Mouse (Mus musculus) liver, postnatal 0 days (tissue): ENCODE results near the gene Haus3. TPM values are rescaled to one million over a fixed set of nuclear protein-coding genes. Genes with fewer than 3 reads are reported as not detected.
A peak's percentile ranks its signal among the peaks of the same experiment; 100 is the strongest.

Source experiments
- ATAC-seq: fragments of 200-750 bp; cut with Nextera tagmentation; 2 replicates; pipeline ENCODE4 v1.8.0; 2017; ENCODE audit warnings: mild to moderate bottlenecking, moderate library complexity
- DNase-seq: peaks from one replicate; pipeline ENCODE4 v3.0.0-alpha.2; 2016
- H3K27ac ChIP-seq: fragments of 300-500 bp; sonication (generic); 2 replicates; pipeline ENCODE4 v1.5.1; 2014; ENCODE audit warnings: antibody characterized with exemption, moderate library complexity, mild to moderate bottlenecking, low read depth
- H3K27me3 ChIP-seq: fragments of 300-500 bp; sonication (generic); 2 replicates; pipeline ENCODE4 v1.6.1; 2014; ENCODE audit warnings: low read length, control low read depth, mixed read lengths; ENCODE audit not compliant: insufficient read depth
- H3K36me3 ChIP-seq: fragments of 300-500 bp; sonication (generic); replicated peaks from 2 replicates; pipeline ENCODE4 v1.6.1; 2014; ENCODE audit warnings: mild to moderate bottlenecking, control low read depth, low read length, moderate library complexity, mixed read lengths; ENCODE audit not compliant: insufficient read depth
- H3K4me1 ChIP-seq: fragments of 300-500 bp; sonication (generic); 2 replicates; pipeline ENCODE4 v1.6.1; 2014; ENCODE audit warnings: antibody characterized with exemption, mild to moderate bottlenecking, control low read depth; ENCODE audit not compliant: insufficient read depth
- H3K4me2 ChIP-seq: fragments of 300-500 bp; sonication (generic); 2 replicates; pipeline ENCODE4 v1.6.1; 2014; ENCODE audit warnings: low read depth, mild to moderate bottlenecking, low read length, moderate library complexity, mixed read lengths
- H3K4me3 ChIP-seq: fragments of 300-500 bp; sonication (generic); 2 replicates; pipeline ENCODE4 v1.5.1; 2014; ENCODE audit warnings: low read depth, low read length
- H3K9ac ChIP-seq: fragments of 300-500 bp; sonication (generic); replicated peaks from 2 replicates; pipeline ENCODE4 v1.6.1; 2014; ENCODE audit warnings: mild to moderate bottlenecking, moderate library complexity
- H3K9me3 ChIP-seq: fragments of 300-500 bp; sonication (generic); 2 replicates; pipeline ENCODE4 v1.6.1; 2016; ENCODE audit warnings: mild to moderate bottlenecking, control low read depth, low read length, mixed read lengths
- CTCF ChIP-seq: sonication (generic); IDR thresholded peaks from 2 replicates; pipeline ENCODE4 v1.5.1; 2016; ENCODE audit warnings: antibody characterized with exemption, low read depth
- EP300 ChIP-seq: IDR thresholded peaks from 2 replicates; pipeline ENCODE4 v1.6.1; 2016; ENCODE audit warnings: antibody characterized with exemption, low read depth, mild to moderate bottlenecking
- WGBS: fragments of 180-500 bp; shearing (Covaris S2); extraction: QIAGEN DNeasy Blood & Tissue Kit; methylation state at CpG from one replicate; pipeline ENCODE4 v1.1.7; 2014; ENCODE audit not compliant: insufficient replicate concordance; 5-methylcytosine and 5-hydroxymethylcytosine counted together
- polyA plus RNA-seq: library from polyadenylated mRNA; unstranded; fragments of >200 nt; fragmentation: Nextera tagmentation; extraction: Ambion mirVana; gene quantifications from 2 replicates; pipeline ENCODE4 v1.2.1, GENCODE M21; 2015

Haus3 gene
- polyA plus RNA-seq, 1 experiment from 2014 or later = 14.0 TPM

- H3K27ac ChIP-seq = no peak overlapping the region
- H3K4me3 ChIP-seq = peak overlapping the region; percentile 81
- no peaks in the 10 kb centered on the region for H3K9me3 ChIP-seq
- peaks cover 15% of the 10 kb centered on the region for H3K36me3 ChIP-seq
- TF ChIP-seq EP300 (no peak), CTCF (no peak)
- H3K9ac ChIP-seq = 0 out of 2 replicates have a peak overlapping the region, but pooled peaks have one; percentile 16
- H3K27me3 ChIP-seq = no peaks in the 10 kb centered on the region
- 77% methylated on average over 4 of the region's 4 CpGs for WGBS
- H3K4me1 ChIP-seq = peaks cover 19% of the 10 kb centered on the region
- ATAC-seq = no peak
- DNase-seq = no peak
- H3K4me2 ChIP-seq = peak overlapping the region; percentile 83
Measured at GRCm38 (mm10) chr5:34167857-34168256, 1.5 kb downstream of the Haus3 start.

- Histone ChIP-seq H3K27me3 (no peaks in the 10 kb centered on the region), H3K4me3 (peak overlapping the region; percentile 17), H3K4me1 (peaks cover 16% of the 10 kb centered on the region), H3K4me2 (peak overlapping the region; percentile 47), H3K27ac (no peak overlapping the region), H3K9me3 (no peaks in the 10 kb centered on the region), H3K9ac (no peak overlapping the region), H3K36me3 (peaks cover 19% of the 10 kb centered on the region)
- ATAC-seq (no peak), DNase-seq (no peak)
- TF ChIP-seq EP300 (no peak), CTCF (no peak)
- 37% methylated on average over 4 of the region's 4 CpGs for WGBS
Measured at GRCm38 (mm10) chr5:34165793-34166192, 3.5 kb downstream of the Haus3 start.

- Histone ChIP-seq H3K36me3 (peaks cover 3% of the 10 kb centered on the region; the same call in 1 of the 2 replicates), H3K27me3 (no peaks in the 10 kb centered on the region), H3K4me2 (no peak overlapping the region), H3K4me3 (no peak overlapping the region), H3K4me1 (no peaks in the 10 kb centered on the region), H3K9ac (no peak overlapping the region), H3K9me3 (no peaks in the 10 kb centered on the region), H3K27ac (no peak overlapping the region)
- no peak for DNase-seq
- TF ChIP-seq EP300 = no peak
- no peak for TF ChIP-seq CTCF
- no peak for ATAC-seq
Measured at GRCm38 (mm10) chr5:34148476-34148875, 20.9 kb downstream of the Haus3 start.

DNA sequence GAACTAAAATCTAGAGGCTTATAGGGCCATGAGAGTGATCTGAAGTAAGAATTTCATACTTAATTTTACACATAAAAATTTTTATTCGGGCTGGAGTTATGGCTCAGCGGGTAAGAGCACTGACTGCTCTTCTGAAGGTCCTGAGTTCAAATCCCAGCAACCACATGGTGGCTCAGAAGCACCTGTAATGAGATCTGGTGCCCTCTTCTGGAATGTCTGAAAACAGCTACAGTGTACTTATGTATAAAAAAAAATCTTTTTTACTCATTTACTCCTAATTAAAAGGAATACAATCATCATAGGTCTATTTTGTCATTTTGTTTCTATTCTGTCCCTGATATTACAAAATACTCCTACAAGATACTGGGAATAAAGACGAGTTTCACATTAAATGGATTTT is 21.8 kb downstream of the Haus3 start:
- TF ChIP-seq CTCF (peak; percentile 28; the same call in 1 of the 2 replicates), EP300 (no peak)
- H3K36me3 ChIP-seq = no peaks in the 10 kb centered on the region
- H3K27me3 ChIP-seq = no peaks in the 10 kb centered on the region
- no peak overlapping the region for H3K27ac ChIP-seq
- no peak overlapping the region for H3K9ac ChIP-seq
- H3K4me2 ChIP-seq = no peak overlapping the region
- DNase-seq (no peak), ATAC-seq (no peak)
- no peak overlapping the region for H3K4me3 ChIP-seq
- H3K4me1 ChIP-seq = no peaks in the 10 kb centered on the region
- 91% methylated on average over 3 of the region's 3 CpGs for WGBS
- H3K9me3 ChIP-seq = no peaks in the 10 kb centered on the region

DNA sequence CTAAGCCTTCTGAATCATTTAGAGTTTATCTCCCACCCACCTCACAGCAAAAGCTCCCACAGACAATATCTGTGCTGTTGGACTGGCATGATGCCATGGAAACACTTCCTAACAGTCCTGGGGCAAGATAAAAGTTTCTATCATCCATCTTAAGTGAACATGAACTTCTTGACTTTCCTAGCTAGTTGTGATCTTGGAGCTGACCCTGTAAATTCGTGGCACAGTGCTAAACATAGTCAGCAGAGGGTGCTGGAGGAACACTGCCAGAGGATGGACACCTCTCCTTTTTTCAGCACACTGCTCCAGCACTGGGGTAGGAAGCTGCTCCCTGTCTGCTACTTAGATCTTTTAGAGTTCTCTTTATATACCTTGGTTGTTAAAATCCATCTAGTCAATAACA is 29.6 kb downstream of the Haus3 start:
- no peak overlapping the region for H3K9ac ChIP-seq
- no peaks in the 10 kb centered on the region for H3K27me3 ChIP-seq
- TF ChIP-seq CTCF (peak; percentile 77), EP300 (no peak)
- no peak overlapping the region for H3K4me2 ChIP-seq
- ATAC-seq (no peak), DNase-seq (peak; percentile 21)
- H3K9me3 ChIP-seq = no peaks in the 10 kb centered on the region
- no peaks in the 10 kb centered on the region for H3K4me1 ChIP-seq
- no peaks in the 10 kb centered on the region for H3K36me3 ChIP-seq
- no peak overlapping the region for H3K4me3 ChIP-seq
- H3K27ac ChIP-seq = no peak overlapping the region
- WGBS = 7% methylated on average over 1 of the region's 1 CpGs

DNA sequence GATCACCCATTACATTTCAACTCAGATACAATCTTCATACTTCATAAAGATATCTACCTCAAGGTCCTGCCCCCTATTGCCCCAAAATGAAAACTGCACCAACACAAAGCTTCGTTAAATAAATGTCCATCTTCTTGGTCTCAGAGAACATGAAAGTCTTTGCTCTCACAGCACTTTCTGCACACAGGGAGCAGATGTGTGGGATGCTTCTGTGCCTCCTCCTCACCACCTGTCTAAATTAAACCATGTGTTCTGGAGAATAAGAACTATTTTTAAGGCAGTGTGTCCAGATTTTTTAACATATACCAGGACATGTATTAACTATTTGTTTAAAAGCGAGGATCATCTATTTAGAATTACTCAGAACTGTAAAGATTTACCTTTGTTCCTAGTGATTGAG is 36.6 kb downstream of the Haus3 start:
- ATAC-seq = no peak
- Histone ChIP-seq H3K36me3 (no peaks in the 10 kb centered on the region), H3K27me3 (no peaks in the 10 kb centered on the region), H3K4me2 (no peak overlapping the region), H3K4me3 (no peak overlapping the region), H3K9ac (no peak overlapping the region), H3K27ac (no peak overlapping the region), H3K9me3 (no peaks in the 10 kb centered on the region), H3K4me1 (no peaks in the 10 kb centered on the region)
- no peak for DNase-seq
- TF ChIP-seq EP300 = no peak
- no peak for TF ChIP-seq CTCF
- WGBS = 74% methylated on average over 2 of the region's 2 CpGs

GRCm38 (mm10) chr5:34124131-34124530 is 45.2 kb downstream of the Haus3 start:
- TF ChIP-seq CTCF = no peak
- TF ChIP-seq EP300 = no peak
- H3K9ac ChIP-seq = no peak overlapping the region
- no peak overlapping the region for H3K27ac ChIP-seq
- H3K36me3 ChIP-seq = no peaks in the 10 kb centered on the region
- DNase-seq (no peak), ATAC-seq (no peak)
- WGBS = 44% methylated on average over 1 of the region's 1 CpGs
- H3K4me1 ChIP-seq = no peaks in the 10 kb centered on the region
- no peak overlapping the region for H3K4me2 ChIP-seq
- no peak overlapping the region for H3K4me3 ChIP-seq
- no peaks in the 10 kb centered on the region for H3K27me3 ChIP-seq
- no peaks in the 10 kb centered on the region for H3K9me3 ChIP-seq
